Mouse (Mus musculus) spleen, adult 2 months (tissue): ENCODE data around the gene Pcbp3.

ENCODE experiments used
- CTCF ChIP-seq: fragments of 200-500 bp; IDR thresholded peaks from 2 replicates; pipeline ENCODE4 v1.5.1; 2011; ENCODE audit warnings: mild to moderate bottlenecking, inconsistent platforms; ENCODE audit not compliant: insufficient read depth, insufficient read length, insufficient replicate concordance; ENCODE audit errors: extremely low read depth
- POLR2A ChIP-seq: fragments of 200-500 bp; IDR thresholded peaks from 2 replicates; pipeline ENCODE4 v1.6.1; 2011; ENCODE audit warnings: low read depth, low read length, inconsistent platforms

- TF ChIP-seq POLR2A (no peak), CTCF (no peak)
Observed at GRCm38 (mm10) chr10:76844901-76845300, 116.8 kb downstream of the Pcbp3 start.
